Mouse (Mus musculus): ENCODE results near the gene Tcte1. TPM values are rescaled to one million over a fixed set of nuclear protein-coding genes. Genes with fewer than 3 reads are reported as not detected.

The Tcte1 gene
- polyA plus RNA-seq, 1 experiment: not detected

- Histone ChIP-seq H3K4me1 (ENCODE audit: control insufficient read depth, insufficient read depth, low read length) (no peaks in the 10 kb centered on the region), H3K4me3 (replicated peaks; ENCODE audit: control insufficient read depth, low read depth, low read length) (no peak overlapping the region), H3K27ac (ENCODE audit: control insufficient read depth, insufficient read depth, low read depth, low read length, poor library complexity) (no peak overlapping the region)
- 69% methylated on average over 23 of the region's 23 CpGs for WGBS
- TF ChIP-seq CTCF (IDR thresholded peaks at IDR 0.05; ENCODE audit: control insufficient read depth, insufficient read depth, low read length) (no peak), POLR2A (IDR thresholded peaks at IDR 0.05; ENCODE audit: borderline replicate concordance, control insufficient read depth, low read depth, low read length) (no peak)
These were observed 34.6 kb upstream of the Tcte1 start for GRCm38 (mm10) chr17:45488321-45489254.

- Histone ChIP-seq H3K4me3 (replicated peaks; ENCODE audit: control insufficient read depth, low read depth, low read length) (no peak overlapping the region), H3K4me1 (ENCODE audit: control insufficient read depth, insufficient read depth, low read length) (no peaks in the 10 kb centered on the region), H3K27ac (ENCODE audit: control insufficient read depth, insufficient read depth, low read depth, low read length, poor library complexity) (no peak overlapping the region)
- TF ChIP-seq POLR2A (IDR thresholded peaks at IDR 0.05; ENCODE audit: borderline replicate concordance, control insufficient read depth, low read depth, low read length) (no peak), CTCF (IDR thresholded peaks at IDR 0.05; ENCODE audit: control insufficient read depth, insufficient read depth, low read length) (no peak)
- 77% methylated on average over 6 of the region's 6 CpGs for WGBS
These were observed 33.5 kb upstream of the Tcte1 start for GRCm38 (mm10) chr17:45489736-45490135.

- TF ChIP-seq CTCF (IDR thresholded peaks at IDR 0.05; ENCODE audit: control insufficient read depth, insufficient read depth, low read length): no peak
- no peak for TF ChIP-seq POLR2A (IDR thresholded peaks at IDR 0.05; ENCODE audit: borderline replicate concordance, control insufficient read depth, low read depth, low read length)
- Histone ChIP-seq H3K4me3 (replicated peaks; ENCODE audit: control insufficient read depth, low read depth, low read length) (no peak overlapping the region), H3K4me1 (ENCODE audit: control insufficient read depth, insufficient read depth, low read length) (no peaks in the 10 kb centered on the region), H3K27ac (ENCODE audit: control insufficient read depth, insufficient read depth, low read depth, low read length, poor library complexity) (no peak overlapping the region)
- 62% methylated on average over 13 of the region's 13 CpGs for whole genome bisulfite sequencing
These were observed 32.6 kb upstream of the Tcte1 start for GRCm38 (mm10) chr17:45490532-45491154.

GRCm38 (mm10) chr17:45495398-45495797 is 27.8 kb upstream of the Tcte1 start:
- TF ChIP-seq CTCF (IDR thresholded peaks at IDR 0.05; ENCODE audit: control insufficient read depth, insufficient read depth, low read length): no peak
- 74% methylated on average over 11 of the region's 11 CpGs for WGBS
- H3K4me1 ChIP-seq (ENCODE audit: control insufficient read depth, insufficient read depth, low read length): no peaks in the 10 kb centered on the region
- no peak overlapping the region for H3K4me3 ChIP-seq (replicated peaks; ENCODE audit: control insufficient read depth, low read depth, low read length)
- no peak overlapping the region for H3K27ac ChIP-seq (ENCODE audit: control insufficient read depth, insufficient read depth, low read depth, low read length, poor library complexity)

GRCm38 (mm10) chr17:45498397-45498796 is 24.8 kb upstream of the Tcte1 start:
- H3K4me1 ChIP-seq (ENCODE audit: control insufficient read depth, insufficient read depth, low read length): no peaks in the 10 kb centered on the region
- 84% methylated on average over 13 of the region's 13 CpGs for WGBS
- TF ChIP-seq POLR2A (IDR thresholded peaks at IDR 0.05; ENCODE audit: borderline replicate concordance, control insufficient read depth, low read depth, low read length): no peak
- no peak for TF ChIP-seq CTCF (IDR thresholded peaks at IDR 0.05; ENCODE audit: control insufficient read depth, insufficient read depth, low read length)

GRCm38 (mm10) chr17:45499516-45499915 is 23.7 kb upstream of the Tcte1 start:
- Histone ChIP-seq H3K4me1 (ENCODE audit: control insufficient read depth, insufficient read depth, low read length) (no peaks in the 10 kb centered on the region), H3K27ac (ENCODE audit: control insufficient read depth, insufficient read depth, low read depth, low read length, poor library complexity) (no peak overlapping the region), H3K4me3 (replicated peaks; ENCODE audit: control insufficient read depth, low read depth, low read length) (no peak overlapping the region)
- TF ChIP-seq CTCF (IDR thresholded peaks at IDR 0.05; ENCODE audit: control insufficient read depth, insufficient read depth, low read length): no peak
- no peak for TF ChIP-seq POLR2A (IDR thresholded peaks at IDR 0.05; ENCODE audit: borderline replicate concordance, control insufficient read depth, low read depth, low read length)
- 46% methylated on average over 2 of the region's 2 CpGs for WGBS

More at GRCm38 (mm10) chr17:45498397-45498796, 24.8 kb upstream of the Tcte1 start:
- H3K4me3 ChIP-seq (replicated peaks; ENCODE audit: control insufficient read depth, low read depth, low read length): no peak overlapping the region
- H3K27ac ChIP-seq (ENCODE audit: control insufficient read depth, insufficient read depth, low read depth, low read length, poor library complexity): no peak overlapping the region

GRCm38 (mm10) chr17:45500981-45501380 is 22.3 kb upstream of the Tcte1 start:
- no peaks in the 10 kb centered on the region for H3K4me1 ChIP-seq (ENCODE audit: control insufficient read depth, insufficient read depth, low read length)
- WGBS: 79% methylated on average over 4 of the region's 4 CpGs
- TF ChIP-seq CTCF (IDR thresholded peaks at IDR 0.05; ENCODE audit: control insufficient read depth, insufficient read depth, low read length): no peak
- TF ChIP-seq POLR2A (IDR thresholded peaks at IDR 0.05; ENCODE audit: borderline replicate concordance, control insufficient read depth, low read depth, low read length): no peak
- H3K27ac ChIP-seq (ENCODE audit: control insufficient read depth, insufficient read depth, low read depth, low read length, poor library complexity): no peak overlapping the region
- H3K4me3 ChIP-seq (replicated peaks; ENCODE audit: control insufficient read depth, low read depth, low read length): no peak overlapping the region

- 34% methylated on average over 4 of the region's 4 CpGs for WGBS
- Histone ChIP-seq H3K4me3 (replicated peaks; ENCODE audit: control insufficient read depth, low read depth, low read length) (no peak overlapping the region), H3K4me1 (ENCODE audit: control insufficient read depth, insufficient read depth, low read length) (no peaks in the 10 kb centered on the region), H3K27ac (ENCODE audit: control insufficient read depth, insufficient read depth, low read depth, low read length, poor library complexity) (no peak overlapping the region)
- TF ChIP-seq CTCF (IDR thresholded peaks at IDR 0.05; ENCODE audit: control insufficient read depth, insufficient read depth, low read length): no peak
- TF ChIP-seq POLR2A (IDR thresholded peaks at IDR 0.05; ENCODE audit: borderline replicate concordance, control insufficient read depth, low read depth, low read length): no peak
These were observed 20.9 kb upstream of the Tcte1 start for GRCm38 (mm10) chr17:45502324-45502723.

Measured in bone marrow, adult 2 months (tissue).